Mouse (Mus musculus) urinary bladder, adult 18-20 months (tissue): ENCODE results near the gene Ubtf.
A peak's percentile ranks its signal among the peaks of the same experiment; 100 is the strongest.
"Not testable (repeated sequence)": the region's sequence is repeated elsewhere in the genome, so short reads cannot be mapped to it uniquely, and the experiment has no call there.

Source experiments
- DNase-seq, 2 experiments: peaks; one replicate each; pipeline ENCODE4 v3.0.0; 2022; ENCODE audit warnings: low spot score in 2 of 2, mixed read lengths in 2 of 2

Ubtf gene

DNA sequence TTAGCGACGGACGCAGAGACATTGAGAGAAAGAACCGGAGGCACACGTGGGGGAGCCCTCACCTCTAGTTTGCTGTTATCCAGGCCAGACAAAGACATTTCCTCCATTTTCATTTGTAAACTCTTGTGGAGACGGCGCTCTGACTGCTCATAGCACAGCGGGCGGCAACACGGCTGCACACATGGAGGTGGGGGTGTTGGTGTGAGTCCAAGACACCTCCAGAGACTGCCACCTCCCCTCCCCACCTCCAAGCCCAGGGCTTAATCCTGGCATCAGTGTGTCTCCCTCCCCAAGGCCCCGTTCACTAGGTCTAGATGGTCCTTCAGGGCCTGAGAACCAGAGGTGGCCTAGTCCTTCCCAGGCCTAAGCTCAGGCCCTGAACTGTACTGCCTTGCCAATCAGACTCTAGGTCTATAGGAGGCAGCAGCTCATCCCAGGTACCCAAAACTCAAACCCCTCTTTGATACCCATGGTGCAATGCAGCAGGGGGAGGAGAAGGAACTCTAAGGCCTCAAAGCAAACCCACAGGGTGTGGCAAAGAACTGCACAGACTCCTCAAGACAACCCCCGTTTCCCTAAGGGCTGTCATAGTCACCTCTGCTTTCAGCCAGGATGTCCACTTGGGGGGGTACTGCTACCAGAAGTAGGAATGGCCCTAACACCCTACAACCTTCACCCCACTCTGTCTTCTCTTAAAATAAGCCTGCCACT is 24.5 kb downstream of the Ubtf start:
- no peak for DNase-seq

DNA sequence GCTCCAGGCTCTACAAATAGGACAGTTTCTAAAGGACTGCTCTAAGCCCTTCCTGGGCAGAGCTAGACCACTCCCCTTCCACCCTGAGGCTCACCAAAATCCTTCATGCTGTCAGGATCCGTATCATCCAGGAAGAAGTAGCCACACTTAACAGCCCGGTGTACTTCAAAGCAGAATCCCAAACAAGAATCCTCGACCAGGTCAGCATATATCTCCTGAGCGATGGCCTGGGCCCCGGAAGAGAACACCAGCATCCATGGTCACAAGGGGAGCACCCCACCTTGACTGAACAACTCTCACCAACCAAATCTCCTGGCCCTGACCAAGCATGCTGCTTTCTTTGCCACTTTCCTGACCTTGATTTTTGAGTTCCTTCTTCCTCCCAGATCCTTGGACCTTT is 25.1 kb downstream of the Ubtf start:
- DNase-seq: no peak

DNA sequence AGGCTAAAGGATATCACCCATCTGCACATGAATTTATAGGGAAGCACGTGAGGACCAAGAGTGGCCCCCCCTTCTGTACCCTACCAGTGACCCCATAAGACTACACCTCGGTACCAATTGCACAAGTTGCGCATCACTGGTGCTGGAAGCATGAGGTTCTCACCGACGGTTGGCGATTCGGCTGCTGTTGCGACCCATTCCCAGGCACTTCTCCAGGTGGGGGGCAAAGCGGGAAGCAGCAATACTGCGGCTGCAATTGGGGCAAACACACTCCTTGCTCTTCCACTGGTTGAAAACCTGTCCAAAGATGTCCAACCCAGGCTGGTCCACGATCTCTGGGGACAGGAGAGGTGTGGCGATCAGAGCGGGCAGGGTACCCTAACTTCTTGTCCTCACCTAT is 25.6 kb downstream of the Ubtf start:
- DNase-seq: no peak

DNA sequence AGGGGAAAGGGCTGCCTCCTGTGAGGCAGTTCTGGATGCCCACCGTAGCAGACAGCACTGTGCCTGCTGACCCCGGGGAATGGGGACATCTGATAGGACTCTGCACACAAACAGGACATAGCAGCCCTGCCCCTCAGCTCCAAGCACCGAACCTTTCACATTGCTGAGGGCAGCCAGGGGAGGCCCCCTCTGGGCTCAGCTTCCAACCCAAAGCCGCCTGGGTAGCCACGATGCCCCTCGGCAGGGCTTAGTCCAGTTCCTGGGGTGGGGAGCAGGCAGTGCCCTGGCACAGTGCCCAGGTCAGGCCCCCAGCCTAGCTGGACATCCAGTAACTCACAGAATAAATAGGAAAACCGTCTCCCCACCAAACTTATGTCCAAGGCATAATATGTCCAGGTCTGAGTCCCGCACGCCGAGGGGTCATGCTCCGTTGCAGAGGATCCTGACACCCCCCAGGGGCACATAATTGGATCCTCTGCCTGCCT is 28.4 kb downstream of the Ubtf start:
- no peak for DNase-seq

DNA sequence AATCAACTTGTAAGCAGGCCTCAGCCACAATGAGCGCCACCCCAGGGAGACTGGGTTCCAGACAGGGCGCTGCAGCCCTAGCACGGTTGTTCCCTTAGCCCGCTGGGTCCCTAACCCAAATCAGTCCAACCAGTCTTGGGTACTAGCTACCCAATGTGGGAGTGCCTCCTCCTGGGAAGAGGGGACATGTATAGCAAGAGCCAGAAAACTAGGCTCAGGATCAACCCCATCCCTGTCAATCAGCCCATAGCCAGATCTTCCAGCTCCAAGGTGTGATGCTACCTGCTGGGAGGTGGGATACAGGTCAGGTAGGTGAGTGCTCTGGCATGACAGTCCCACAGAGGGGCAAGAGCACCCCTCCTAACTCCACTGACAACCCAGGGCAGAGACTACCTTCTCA is 29.4 kb downstream of the Ubtf start:
- no peak for DNase-seq

DNA sequence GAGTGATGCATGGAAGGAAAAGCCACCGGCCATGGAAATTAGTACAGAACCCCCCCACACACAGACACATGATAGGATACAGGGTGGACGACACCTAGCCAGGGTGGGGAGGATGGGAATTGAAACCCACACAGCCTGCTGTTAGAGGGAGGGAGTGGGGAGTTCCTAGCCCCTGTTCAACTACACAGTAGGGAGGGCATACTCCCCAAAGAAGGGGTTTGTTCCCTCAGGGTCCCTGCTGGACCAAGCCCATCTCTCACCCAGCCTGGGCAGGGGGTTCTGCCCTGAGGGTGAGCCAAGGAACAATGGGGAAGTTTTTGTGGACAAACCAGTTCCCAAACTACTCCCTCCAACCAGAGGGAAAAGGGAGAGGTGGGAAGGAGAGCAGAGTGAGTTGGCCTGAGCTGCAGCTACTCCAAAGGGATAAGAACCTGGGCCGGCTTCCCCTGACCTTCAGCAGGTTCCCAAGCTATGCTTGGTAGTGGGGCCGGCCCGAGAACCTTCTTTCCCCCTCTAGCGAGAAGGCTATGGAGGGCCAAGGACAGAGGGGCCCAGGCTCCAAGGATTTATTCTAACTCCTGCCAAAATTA is 29.9 kb downstream of the Ubtf start:
- DNase-seq: no peak

DNA sequence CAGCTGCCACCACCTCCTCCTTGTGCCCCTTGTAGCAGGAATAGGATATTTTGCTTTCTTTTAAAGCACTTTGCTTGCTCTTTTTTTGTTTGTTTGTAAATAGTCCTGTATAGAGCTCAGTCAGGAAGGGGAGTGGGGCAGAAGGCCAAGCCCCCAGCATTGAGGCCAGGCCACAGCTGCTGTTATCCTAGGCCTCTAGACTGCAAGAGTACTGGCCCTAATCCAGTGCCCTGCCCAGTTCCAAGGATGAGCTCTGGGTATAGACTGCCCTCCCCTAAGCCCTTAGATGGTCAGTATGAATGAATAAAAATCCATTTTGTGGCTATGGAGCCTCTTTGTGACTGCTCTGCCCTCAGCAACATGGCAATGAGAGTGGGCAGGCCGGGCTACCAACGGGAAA is 30.6 kb downstream of the Ubtf start:
- DNase-seq: no peak

DNA sequence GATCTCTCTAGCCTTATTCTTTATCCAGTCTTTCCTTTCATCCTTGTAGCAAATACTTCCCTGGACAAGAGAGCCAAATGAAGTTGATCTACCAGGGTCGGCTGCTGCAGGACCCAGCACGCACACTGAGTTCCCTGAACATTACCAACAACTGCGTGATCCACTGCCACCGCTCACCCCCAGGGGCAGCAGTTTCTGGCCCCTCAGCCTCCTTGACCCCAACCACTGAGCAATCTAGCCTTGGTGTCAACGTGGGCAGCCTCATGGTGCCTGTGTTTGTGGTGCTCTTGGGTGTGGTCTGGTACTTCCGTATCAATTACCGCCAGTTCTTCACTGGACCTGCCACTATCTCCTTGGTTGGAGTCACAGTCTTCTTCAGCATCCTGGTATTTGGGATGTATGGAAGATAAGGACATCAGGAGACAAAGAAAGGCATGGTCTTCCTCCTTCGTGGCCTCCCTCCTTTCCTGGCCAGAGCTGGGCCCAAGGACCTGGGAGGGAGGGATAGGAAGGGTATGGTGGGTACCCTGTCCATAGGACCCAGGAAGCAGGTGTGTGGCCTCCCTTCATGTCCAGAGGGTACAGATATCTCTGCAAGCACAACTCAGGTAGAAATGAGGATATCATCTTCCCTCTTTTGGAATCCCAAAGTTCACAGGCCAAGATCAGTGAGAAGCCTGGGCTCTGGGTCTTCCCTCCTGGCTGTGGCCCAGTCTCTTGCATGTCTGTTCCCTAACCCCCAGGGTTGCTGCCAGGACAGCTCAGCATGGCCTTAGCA is 31.3 kb downstream of the Ubtf start:
- no peak for DNase-seq

DNA sequence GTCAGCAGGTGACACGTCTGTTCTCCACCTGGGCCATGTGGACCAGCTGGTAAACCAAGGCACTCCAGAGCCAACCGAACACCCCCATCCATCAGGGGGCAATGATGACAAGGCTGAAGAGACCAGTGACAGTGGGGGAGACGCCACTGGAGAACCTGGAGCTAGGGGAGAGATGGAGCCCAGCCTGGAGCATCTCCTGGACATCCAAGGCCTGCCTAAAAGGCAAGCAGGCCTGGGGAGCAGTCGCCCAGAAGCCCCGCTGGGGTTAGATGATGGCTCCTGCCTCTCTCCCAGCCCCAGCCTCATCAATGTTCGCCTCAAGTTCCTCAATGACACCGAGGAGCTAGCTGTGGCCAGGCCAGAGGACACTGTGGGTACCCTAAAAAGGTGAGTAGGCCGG is 32.1 kb downstream of the Ubtf start:
- DNase-seq: no peak

DNA sequence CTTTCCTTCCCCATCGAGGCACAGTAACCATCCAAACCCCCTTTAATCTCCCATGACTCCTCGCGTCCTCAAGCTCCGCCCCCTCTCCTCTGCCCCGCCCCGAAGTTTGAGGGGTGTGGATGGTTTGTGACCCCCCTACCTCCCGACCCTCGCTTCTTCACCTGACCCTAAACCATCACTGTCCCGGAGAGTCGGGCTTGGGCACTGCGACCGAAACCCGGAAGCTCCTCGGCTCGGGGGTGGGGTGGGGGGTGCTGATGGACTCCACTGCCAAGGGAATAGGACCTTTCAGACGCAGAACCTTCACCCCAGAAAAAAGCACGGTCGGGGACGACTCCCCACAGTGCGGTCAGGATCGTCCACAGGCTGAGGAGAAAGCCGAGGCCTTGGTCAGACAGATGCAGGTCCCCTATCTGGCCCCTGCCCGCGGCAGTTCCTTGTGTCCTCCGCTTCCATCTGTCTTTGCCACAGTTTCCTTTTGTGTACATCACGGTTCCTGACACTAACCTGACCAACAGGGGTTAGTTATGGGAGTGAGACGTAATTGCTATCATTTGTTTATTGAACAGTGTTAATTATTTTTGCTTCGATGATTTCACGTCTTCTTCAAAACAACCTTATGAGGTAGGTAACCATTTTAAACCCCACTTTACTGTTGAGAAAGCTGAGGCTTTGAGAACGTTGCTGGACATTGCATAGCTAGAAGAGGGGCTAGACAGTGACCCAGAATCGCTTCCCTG is 34.3 kb downstream of the Ubtf start:
- peak; percentile 62 to 79 for DNase-seq

DNA sequence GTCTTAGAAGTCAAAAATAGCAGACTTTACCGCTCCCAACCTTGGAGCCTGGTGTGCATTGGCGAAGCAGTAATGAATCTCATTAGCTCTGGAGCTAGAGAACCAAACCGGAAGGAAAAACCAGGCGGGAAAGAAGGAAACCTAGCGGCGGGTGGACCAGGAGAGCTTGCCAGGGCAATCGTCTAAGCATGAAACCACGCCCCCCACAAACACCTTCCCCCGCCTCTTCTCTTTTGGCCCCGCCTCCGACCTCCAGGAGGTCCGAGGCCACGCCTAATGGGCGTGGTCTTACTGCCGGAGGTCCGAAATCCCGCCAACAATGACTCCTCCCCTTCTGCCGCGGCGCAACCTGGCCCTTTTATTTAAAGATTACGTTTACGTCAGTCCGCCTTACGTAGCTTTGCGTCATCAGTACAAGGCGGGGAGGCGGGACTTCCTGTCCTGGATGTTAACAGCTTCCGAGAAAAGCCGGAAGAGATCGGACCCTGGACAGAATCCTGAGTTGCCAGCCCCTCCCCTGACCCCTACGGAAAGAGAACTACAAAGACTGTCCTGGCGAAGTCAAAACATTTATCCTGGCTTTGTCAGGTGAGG is 34.9 kb downstream of the Ubtf start, which contains the start of gene Tmub2:
Gene Tmub2, plus strand, starts transcription at position 431 of the 594 bp plus-strand sequence.
- peak; percentile 88 to 95 for DNase-seq

DNA sequence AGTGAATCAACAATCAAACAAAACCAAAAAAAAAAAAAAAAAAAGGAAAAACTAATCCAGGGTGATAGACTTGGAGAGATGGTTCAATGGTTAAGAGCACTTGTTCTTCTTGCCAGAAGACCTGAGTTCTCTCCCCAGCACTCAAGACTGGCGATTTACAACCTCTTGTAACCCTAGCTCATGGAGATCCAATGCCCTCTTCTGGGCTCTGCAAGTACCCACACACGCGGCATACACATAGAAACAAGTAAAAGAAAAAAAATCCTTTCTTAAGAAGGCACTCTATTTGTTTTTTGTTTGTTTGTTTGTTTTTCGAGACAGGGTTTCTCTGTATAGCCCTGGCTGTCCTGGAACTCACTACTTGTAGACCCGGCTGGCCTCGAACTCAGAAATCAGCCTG is 35.6 kb downstream of the Ubtf start:
- no peak for DNase-seq

DNA sequence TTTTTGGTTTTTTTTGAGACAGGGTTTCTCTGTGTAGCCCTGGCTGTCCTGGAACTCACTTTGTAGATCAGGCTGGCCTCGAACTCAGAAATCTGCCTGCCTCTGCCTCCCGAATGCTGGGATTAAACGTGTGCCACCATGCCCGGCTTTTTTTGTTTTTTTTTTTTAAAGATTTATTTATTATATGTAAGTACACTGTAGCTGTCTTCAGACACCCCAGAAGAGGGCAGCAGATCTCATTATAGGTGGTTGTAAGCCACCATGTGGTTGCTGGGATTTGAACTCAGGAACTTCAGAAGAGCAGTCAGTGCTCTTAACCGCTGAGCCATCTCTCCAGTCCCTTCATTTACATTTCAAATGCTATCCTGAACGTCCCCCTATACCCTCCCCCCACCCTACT is 39.3 kb downstream of the Ubtf start:
- not testable (repeated sequence) for DNase-seq

DNA sequence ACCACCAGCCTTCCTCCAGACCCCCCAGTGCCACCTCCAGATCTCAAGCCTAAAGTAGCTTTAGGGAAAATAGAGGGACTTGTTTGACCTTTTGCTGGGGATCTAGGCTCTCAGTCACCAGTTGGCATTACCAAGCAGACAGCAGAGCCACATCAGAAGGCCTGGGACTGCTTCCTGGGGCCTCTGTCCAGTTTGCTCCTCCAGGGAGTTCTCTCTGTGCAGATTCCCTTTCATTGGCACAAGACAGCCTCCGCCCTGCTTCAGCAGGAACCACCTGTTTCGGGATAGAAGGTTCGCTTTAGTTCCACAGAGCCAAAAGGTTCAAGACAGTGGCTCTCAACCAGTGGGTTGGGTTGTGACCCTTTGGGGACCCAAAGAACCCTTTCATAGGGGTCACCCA is 39.9 kb downstream of the Ubtf start:
- no peak for DNase-seq

DNA sequence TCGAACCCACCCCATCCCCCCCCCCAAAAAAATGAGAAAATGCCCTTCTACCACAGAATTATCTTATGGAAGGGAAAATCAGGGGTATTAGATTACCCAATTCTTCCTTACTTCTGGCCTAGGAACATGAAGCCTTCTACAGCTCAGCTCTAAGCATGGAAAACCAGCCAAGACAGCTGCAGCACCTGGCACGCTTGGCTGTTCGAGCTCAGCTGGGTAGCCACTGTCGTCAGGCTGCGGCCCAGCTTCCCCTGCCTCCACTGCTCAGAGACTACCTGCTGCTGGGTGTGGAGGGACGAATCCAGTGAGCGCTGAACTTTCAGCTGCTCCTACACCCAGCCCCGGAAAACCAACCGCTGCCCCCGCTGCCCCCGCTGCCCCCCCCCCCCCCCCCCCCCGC is 41.8 kb downstream of the Ubtf start:
- no peak for DNase-seq

DNA sequence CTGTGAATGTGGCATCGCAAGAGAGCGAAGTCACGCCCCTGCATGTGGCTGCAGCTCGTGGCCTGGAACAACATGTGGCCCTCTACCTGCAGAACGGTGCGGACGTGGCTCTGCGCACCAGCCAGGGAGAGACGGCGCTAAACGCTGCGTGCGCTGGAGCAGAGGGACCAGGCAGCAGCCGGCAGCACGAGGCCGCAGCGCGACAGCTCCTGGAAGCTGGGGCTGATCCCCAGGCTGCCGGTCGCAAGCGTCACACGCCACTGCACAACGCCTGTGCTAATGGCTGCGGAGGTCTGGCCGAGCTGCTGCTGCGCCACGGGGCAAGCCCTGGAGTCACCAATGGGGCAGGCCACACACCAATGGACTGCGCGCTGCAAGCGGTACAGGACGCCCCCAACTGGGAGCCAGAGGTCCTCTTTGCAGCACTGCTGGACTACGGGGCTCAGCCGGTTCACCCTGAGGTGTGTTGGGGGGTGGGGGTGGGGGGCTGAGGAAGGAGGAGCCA is 43.1 kb downstream of the Ubtf start:
- peak in 1 of 2 experiments; percentile 52 for DNase-seq

DNA sequence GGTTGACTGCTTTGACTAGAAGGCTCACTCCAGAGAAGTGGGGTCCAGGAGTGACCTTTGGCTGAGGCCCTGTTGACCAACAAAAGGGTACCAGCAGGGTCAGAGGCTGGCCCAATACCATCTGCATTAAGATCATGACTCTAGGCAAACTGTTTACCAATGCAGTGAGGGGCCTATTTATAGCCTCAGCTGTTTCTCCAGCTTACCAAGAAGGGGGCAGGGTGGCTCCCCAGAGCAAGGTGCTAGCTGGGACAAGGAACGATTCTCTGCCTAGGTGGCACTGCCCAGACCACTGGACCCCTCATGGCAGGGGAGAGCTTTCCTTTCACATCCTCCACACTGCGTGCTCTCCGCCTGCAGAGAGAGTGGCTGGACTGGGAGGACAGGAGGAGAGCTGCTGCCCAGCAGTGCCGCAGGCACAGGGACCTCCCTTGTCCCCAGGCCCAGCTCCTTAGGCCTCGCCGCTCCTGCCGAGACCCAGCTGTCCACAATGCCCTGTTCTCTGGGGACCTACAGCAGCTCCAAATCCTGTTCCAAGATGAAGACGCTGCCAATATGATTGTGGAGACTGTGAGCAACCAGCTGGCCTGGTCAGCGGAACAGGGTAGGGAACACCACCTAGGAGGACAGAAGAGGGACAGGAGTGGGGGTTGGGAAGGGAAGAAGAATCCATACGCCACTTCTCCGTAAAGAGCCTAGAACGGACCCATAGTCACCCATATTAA is 50.9 kb downstream of the Ubtf start, which contains the start of gene Asb16:
Gene Asb16, plus strand, starts transcription at position 224 of the 725 bp plus-strand sequence.
- DNase-seq: no peak

DNA sequence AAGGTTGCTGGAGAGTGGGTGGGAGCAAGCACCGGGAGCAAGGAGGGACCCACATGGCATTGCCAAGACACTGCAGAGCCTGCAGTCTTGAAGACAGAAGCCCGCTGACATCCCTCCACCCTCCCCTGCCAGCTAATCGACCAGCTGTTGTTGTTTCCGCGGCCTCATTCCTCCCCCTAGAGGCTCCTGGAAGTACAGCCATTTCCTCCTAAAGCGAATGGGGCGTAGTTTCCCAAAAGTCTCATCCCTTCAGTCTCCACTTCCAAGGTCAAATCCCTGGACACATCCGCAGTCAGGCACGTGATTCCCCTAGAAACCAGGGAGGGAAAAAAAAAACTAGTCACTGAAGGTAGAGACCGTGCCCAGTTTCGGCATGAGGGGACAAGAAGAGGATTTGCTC is 52.1 kb downstream of the Ubtf start:
- DNase-seq: peak; percentile 25 to 45

DNA sequence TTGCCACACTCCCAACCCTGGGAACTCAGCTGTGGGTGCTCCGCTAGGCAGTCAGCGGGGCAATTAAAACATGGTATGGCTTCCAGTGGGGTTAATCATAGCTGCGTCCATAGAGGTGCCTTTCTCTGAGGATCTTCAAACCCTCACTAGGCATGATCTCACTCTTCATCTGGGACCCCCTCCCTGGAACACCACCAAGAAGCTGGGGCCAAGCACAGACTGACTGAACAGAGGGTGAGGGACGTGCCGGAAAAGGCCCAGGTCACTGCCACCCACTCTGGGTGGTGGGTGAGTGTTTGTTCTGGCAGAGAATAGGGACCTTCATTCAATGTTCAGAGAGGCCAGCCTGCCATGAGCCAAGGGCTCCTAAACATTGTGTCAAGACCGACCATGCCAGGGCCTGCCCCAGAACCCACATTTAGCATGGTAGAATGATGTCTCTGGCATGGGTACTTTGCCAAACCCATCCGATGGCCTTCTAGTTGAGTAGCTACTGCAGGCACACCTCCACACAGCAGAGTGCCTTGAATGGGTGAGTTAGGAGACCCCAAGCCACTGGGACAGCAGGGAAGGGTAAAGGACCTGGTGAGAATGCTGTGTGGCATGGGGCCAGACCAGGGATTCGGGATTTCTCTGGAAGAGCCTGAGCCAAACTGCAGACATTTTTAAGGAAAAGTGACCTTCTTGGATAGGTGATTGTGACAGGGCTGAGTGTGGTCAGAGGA is 52.7 kb downstream of the Ubtf start:
- no peak for DNase-seq

DNA sequence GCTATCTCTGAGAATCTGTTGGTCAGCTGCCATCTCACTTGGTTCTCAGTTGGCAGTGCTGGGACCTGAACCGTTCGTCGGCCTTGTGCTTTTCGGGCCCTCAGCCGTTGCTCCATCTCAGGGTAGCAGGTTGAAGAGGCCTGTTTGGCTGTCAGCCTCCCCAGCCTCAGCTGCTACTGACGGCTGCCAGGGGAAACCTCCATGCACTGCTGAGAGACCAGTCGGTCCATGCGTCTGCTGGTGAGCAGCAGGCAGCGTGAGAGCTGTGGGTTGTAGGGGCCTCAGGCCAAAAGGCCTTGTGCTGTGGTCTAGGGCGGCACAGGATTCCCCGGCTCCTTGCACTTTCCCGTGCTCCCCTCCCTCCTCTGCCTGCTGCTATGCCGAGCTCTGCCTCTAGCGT is 53.7 kb downstream of the Ubtf start:
- DNase-seq: no peak
